Mouse (Mus musculus) induced T-regulatory cell, adult 2 months (primary cell): Measurements from ENCODE around the gene Specc1l.

ENCODE experiments used
- DNase-seq: peaks from one replicate; pipeline ENCODE4 v3.0.0-alpha.2; 2012; ENCODE audit warnings: low read depth

The Specc1l gene

DNA sequence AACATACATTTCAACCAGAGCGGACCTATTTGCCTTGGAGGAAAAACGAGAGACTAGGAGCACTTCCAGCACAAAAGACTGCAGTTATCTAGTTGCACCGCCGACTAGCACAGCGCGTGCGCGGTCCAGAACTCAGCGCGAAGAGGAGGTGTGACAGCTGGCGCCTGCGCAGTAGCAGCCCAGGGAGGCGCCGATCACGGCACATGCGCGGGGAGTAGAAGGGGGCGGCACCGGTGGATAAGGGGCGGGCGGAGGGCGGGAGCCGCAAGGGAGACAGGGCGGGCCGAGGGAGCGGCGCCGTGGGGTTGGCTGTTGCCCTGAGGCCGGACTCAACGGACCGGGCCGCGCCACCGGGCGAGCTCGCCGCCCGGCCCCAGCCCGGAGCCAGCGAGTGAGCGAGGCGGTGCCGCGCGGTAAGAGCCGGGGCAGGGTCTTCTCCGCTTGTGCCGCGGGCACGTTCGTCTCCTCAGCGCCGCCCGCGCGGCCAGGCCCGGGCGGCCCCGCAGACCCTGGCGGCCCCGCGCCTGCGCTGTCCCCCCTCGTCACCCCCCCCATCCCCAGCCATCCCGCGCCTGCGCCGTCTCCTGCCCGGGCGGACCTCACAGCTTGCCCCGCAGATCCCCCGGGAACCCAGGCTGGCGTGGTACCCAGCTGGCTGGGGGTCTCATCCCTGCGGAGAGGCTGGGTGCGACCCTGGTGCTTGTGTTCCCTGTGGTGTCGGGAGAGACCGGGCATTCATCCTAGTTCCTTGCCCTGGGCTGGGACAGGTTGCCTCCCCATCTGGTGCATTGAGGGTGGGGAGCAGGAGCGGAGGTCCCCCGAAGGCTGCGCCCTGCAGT is at the start of gene Specc1l:
Specc1l (plus strand) TSS at position 267 of the 839 bp plus-strand sequence.
- DNase-seq: peak; percentile 98

DNA sequence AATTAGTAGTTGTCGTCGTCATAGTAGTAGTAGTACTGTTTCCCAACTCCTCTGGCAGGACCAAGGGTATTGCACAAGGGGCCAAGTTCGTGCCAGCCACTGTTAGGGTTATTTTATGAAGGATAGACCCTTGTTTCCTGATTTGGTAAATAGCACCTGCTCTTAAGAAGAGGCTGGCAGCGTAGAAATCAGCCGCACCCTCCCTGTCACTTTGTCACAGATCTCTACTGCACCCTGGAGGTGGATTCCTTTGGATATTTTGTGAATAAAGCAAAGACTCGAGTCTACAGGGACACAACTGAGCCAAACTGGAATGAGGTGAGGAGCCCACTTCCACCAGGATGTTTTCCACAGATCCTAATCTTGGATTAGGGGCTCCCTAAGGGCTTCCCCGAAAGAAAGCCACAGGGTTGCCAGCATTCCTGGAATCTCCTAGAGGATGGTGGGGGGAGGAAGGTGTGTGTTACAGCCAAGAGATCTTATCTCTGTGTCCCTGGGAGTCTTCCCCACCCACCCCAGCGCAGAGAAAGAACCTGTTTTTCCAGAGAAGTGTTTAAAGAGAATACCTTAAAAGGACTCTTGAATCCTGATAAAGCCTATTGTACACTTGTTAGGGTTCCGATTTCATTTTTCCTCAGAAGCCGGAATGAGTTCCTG is 45.9 kb upstream of the Specc1l start:
- no peak for DNase-seq

DNA sequence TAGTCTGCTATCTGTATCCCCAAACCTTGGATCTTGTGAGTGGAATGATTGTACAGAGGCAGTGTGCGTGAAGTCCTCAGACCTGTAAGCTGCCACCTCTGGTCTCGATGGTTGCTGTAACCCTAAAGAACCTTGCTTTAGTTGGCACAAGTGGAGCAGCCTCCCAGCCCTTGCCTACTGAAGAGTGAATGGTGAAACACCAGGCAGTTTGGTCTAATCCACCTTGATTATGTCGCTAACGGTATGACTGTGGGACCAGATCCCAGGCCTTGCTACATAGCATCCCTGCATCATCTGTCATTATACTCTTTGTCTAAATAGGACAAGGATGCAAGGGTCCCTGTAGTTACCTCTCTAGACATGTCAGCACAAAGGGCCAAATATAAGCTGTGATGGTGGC is 45.3 kb upstream of the Specc1l start:
- no peak for DNase-seq

DNA sequence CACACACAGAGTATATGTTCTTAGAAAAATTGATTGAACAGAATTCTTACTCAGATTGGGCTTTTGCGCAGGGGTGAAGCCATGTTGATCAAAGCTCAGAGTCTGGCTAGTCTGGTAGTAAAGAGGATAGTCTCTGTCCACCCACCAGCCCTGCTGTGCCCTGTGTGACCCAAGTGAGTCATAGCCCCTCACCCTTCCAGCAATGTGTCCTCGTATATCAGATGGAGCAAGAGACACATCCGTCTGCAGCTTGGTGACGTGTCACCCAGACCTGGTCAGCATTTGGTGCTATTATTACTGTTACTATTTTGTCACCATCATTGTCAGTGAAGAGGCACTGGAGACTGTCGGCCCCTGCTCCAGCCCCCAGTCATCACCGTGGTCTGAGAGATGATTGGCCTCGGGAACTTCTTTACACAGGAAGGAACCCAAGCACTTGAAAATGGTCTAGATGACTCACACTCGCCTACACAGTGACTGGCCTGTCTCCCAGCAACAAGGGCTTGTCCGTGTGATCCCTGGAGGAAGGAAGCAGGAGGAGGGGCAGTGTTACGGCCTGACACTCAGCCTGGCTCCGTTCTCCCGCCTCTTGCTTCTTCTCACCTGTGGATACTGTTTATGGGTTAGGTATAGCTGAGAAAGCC is 41.5 kb upstream of the Specc1l start:
- DNase-seq: no peak

DNA sequence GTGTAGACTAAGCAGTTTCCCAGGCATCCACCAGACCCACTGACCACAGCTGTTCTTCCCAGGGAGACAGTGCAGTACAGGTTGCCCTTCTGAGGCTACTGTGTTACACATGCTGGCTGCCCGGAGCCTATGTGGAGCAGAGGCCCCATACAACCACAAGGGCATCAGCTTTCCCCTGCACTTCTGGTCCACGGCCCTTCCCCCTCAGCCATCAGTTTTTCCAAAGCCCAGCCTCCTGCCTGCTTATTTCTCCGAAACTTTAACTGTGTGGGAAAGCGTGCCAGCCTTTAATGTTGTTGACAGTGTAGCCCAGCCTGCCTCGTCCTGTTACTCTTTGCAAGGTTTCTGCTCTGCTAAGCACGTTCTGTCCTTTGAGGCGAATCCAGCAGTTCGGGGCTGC is 38.8 kb upstream of the Specc1l start:
- no peak for DNase-seq

DNA sequence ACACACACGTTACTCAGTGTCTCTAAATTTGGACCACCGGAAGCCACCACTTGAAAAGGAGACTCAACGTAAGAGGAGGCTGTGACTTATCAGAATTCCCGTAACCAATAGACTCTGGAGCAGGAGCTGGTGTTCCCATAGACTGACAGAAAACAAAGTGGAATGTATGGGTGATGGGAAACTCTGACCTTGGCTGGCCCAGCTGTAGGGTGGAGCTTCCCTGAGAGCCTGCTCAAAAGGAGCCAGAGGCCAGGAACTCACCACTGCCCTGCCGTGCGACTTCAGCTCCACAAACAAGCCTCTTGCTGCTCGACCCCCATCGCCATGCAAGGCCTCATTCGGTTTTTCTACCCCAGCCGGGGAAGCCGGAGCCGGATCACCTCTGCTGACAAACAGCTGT is 38.2 kb upstream of the Specc1l start:
- DNase-seq: no peak

DNA sequence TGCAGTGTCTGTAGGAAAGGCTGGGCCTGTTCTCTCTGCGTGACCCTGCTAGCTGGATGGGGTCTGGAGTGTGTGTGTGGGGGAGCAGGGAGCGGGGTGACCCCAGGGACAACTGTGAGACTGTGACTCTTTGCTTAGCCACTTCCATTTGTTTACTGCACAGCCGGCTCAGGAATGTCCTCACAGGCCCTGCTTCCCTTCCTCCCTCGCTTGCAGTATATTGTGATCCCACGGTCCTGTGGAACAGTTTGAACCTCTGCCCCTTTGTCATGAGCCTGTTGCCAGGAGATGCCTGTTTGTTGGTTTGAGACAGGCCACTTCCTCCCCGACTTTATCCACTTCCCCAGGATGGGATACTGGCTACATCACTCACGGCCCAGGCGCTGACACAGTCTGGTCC is 35.4 kb upstream of the Specc1l start:
- DNase-seq: no peak

DNA sequence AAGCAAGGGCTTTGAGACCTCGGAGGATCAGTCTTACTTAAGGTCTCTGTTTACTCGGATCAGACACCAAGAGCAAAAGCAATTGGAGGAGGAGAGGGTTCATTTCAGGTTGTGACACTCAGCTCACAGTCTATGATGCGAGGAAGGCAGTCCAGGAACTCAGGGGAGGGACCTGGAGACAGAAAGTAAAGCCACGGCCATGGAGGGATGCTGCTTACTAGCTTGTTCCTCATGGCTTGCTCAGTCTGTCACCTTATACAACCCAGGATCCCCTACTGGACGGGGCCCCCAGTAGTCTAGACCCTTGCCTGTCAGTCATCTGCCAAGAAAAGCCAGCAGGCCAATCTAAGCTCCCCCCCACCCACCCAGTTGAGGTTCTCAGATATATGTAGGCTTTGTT is 33.0 kb upstream of the Specc1l start:
- no peak for DNase-seq

DNA sequence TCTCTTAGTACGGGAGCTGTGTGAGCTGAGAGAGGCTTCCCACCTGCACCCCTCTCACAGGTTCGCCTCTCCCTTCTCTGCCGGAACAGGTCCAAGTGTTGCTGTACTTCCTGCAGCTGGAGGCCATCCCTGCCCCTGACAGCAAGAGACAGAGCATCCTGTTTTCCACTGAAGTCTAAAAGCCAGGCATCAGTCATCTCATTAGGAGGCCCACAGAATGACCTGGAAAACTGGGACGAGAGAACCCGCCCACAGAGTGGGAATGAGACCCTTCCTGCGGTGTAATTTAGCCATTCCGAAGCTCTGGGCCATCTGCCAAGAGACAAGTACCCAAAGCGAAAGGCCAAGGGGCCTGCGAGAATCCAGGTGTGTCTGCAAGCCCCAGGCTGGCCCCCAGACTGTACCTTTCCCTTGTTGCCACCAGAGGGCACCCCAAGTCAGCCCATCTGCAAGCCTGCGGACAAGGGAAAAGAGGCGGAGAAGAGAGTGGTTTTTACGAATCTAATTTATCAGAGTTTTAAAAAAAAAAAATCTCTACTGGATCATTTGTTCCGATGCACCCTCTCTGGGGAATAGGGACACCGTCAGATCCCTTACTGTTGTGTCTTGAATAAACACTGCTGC is 29.6 kb upstream of the Specc1l start:
- peak; percentile 84 for DNase-seq

DNA sequence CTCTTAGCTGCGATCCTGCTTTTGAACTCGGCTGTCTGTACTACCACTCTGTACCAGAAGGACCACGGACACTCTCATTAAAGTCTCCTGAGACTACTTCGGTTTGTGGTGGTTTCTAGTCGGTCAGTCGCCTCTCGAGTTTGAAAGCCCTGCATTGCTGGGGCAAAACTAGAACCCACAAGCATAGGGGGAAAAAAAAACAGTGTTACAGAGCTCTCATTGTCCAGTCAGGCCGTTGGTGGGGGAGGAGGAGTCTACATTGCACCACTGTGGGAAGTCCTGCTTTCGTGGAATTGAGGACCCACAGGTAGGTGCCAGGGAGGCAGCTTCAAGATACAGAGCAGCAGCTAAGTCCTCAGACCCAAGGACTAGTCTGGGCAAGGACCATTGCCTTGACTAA is 27.0 kb upstream of the Specc1l start:
- DNase-seq: no peak

DNA sequence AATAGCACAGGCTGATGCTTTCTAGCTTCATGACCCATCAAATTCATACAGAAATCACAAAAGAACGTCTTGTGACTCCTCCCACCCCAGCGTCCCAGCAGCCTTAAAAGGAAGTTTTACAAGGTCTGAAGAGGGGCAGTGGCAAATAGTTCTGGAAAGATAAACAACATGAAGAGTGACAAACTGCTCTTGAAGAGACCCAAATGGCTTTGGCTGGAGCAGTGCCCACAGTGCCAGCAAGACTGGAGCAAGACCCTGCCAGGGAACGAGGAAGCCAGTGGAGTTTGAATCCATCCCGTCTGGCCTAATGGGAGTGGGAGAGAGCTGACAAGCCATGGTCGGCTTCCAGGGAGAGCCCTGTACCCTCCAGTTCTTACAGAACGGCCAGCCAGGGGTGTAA is 25.3 kb upstream of the Specc1l start:
- no peak for DNase-seq

DNA sequence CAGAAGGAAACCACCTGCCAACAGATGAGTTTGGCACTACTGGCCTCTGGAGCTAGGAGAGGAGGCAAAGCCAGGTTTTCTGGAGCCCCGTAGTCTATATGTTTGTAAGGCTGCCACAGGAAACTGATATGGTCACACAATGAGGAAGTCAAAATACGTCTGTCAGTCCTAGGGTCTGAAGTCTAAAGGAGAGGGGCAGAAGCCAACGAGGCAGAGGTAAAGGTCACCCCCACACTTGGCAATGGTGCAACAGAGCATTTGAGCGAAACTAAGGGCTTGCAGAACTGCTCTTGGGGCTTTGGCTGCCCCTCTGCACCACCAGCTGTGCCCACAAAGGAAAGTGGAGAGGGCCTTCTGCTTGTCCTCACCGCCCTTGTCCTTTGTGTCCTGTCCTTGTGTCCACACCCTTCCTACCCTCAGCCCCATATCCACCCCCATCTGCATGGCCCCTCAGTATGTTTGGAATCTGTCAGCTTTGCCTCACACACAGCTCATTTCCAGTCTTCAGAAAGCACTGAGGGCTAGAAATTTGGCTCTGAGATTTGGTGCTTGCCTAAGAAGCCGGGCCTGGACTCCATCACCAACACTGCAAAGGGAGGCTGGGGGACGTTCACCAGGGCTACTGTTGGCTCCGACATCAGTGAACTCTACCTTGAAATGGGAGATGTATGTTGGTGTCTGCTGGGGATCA is 24.4 kb upstream of the Specc1l start:
- no peak for DNase-seq

DNA sequence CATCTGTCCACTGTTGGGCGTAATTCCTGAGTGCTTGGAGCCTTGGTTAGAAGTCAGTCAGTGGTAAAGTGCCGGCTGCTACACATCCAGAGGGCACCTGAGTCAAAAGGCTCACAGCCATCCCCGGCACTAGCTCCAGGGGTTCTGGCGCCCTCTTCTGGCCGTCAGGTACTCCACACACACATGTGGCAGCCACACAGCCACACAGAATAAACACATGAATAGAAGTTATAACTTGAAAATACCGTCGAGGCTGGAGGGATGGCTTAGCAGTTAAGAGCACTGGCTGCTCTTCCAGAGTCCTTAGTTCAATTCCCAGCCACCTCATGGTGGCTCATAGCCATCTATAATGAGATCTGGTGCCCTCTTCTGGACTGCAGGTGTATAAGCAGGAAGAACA is 20.2 kb upstream of the Specc1l start:
- peak; percentile 59 for DNase-seq

DNA sequence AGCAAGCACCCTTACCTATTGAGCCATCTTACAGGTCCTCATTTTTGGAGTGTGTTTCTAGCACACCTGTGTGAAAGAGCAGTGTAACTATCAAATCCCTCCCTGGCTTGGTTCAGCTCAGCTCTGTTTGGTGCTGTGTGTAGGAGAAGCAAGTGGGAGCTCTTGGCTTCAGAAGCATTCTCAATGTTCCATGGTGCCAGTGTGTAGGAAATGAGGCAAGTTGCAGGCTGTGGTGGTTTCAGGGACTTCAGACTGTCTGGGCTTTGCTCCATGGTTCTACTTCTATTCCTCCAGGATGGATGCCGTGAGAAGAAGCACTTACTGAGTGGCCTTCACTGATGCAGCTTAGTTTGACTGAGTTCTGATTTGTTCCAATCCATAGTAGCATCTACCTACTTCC is 14.1 kb upstream of the Specc1l start:
- no peak for DNase-seq

DNA sequence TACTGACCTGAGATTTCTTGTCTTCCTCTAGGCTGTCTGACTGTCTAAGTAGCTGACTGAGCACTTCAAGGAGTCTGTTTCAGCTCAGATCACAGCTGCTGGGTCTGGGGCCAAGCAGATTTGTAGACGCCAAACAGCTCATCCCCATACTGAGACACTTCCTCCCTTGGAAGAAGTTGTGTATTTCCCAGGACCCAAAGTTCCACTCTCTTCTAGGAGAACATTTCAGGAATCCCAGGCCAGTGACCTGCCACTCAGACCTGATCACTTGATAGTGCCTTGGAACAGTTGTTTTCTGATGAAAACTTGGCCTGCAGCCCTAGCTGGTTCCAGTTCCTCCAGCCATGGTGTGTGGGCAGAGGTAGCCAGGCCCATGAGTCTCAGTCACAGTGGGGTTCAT is 11.1 kb upstream of the Specc1l start:
- no peak for DNase-seq

DNA sequence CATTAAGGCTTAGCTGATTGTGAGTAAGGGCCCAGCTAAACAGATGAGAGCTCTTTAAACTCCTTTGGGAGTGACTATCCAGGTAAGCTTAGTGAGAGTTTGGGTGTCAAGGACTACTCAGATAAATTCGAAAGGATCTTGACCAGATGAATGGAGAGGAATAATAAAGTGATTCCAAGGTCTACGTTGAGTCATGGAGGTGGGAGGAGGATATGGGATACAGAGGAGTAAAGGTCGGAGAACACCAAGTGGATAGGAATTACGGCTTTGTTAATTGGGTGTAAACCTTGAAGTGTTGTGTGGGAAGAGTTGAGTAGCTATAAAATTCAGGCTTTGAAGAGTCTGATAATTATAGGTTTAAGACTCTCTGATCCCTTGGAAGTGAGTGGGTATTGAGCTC is 5.7 kb upstream of the Specc1l start:
- no peak for DNase-seq

DNA sequence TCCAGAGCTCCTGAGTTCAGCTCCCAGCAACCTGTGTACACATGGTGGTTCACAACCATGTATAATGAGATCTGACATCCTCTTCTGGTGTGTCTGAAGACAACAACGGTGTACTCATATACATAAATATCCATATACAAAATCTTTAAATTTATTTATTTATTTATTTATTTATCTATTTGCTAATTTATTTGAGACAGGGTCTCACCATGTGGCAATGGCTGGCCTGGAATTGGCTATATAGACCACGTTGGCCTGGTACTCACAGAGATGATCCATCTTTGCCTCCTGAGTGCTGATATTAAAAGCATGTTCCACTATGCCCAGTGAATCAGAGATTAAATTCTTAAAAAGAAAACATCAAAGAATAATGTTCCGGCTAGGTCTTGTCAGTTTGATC is 1.0 kb upstream of the Specc1l start:
- DNase-seq: no peak

DNA sequence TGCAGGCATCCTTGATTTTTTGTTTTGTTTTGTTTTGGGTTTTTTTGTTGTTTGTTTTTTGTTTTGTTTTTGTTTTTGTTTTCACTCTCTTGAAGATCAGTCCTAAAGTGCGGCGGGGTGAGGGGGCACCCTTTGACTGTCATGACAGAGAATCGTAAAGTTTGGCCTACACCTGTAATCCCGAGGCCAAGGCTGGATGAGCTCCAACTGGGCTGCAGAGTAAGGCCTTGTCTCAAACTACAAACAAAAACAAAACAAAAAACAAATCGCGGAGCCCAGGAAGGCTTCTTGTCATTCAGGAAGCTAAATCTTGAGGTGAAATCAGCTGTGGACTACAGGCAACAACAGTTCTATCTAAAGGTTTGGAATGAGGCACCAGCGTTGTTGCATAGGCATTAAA is 1.1 kb downstream of the Specc1l start:
- peak; percentile 39 for DNase-seq

DNA sequence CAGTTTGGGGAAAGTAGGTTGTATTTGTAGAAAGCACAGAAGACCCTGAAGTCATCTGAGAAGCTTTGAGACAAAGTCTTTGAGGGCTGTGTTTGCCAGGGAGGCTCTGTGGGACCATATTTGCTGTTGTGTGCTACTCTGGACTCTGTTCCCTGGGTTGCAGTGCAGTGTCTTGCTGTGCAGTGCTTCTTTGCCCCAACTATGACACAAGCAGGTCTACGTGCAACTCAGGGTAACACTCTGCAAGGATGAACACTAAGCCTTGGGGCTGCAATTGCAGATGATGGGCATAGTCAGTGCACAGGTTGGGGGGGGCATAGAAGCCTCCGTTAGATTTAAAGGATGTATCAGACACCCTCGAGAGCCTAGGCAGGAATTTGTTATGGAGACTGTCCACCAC is 8.8 kb downstream of the Specc1l start:
- no peak for DNase-seq

DNA sequence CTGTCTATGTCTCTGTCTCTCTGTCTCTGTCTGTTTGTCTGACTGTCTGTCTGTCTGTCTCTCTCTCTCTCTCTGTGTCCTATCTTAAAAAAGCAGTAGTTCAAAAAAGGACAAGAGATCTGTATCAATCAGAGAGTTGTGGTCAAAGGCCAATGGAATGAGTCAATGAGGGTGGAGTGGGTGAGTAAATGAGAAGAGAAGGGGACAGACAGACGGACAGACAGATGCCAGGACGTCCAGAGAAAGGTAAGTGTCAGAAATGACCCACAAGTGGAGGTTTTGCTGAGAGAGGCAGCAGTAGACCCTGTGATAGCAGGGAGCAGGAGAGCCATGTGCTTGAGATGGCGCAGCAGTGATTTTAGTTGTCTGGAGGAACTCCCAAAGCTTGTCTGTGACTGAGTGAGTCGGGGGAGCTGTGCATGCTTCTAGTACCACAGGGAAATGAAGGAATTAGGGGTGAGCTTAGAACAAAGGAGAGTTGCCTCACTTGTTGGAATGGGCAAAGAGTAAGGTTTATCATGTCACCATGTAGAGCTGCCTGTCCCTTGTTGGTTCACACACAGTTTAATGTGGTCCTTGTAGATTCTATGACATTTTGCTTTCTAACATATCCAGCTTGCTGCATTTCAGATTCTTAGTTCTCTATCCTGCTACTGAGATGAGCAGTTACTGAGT is 10.2 kb downstream of the Specc1l start:
- DNase-seq: no peak

DNA sequence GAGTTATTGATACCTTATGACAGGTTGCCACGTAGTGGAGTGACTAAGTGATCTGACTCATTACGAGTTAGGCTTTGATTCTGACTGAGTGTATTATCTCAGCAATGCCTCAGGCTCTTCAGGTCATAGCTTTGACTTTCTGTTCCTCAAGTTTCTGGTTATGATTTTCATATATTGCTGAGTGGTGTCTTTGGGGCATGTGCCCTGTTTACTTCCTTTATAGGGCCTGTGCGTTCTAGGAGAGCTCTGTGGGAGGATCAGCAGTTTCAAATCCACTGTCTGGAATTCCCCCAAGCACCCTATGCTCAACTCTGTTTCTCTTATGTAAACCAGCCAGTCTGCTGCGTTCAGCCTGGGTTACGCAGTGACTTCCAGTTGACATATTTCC is 10.7 kb downstream of the Specc1l start:
- DNase-seq: peak; percentile 89

DNA sequence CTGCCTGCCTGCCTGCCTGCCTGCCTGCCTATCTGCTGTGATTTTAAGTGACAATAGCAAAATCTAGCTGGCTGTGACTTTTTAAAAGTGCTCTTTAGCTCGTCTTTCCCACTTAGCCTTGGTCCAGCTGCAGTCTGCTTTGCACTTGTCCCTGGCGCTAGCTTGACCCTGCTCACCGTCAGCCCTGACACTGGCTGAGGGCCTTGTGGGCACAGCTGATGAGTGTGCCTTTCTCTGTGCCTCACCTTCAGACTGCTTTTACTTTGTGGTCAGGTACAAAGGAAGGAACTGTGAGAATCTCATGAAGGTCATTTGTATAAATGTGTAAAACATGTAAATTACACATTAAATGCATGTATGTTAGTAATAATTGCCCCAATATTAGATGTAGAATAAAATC is 12.3 kb downstream of the Specc1l start:
- DNase-seq: peak; percentile 44
